Mouse (Mus musculus) lung, embryonic 15.5 days (tissue): ENCODE results near the gene Pard3. TPM values are rescaled to one million over a fixed set of nuclear protein-coding genes. Genes with fewer than 3 reads are reported as not detected.
A peak's percentile ranks its signal among the peaks of the same experiment; 100 is the strongest.

ENCODE experiments used
- ATAC-seq: fragments of 200-750 bp; cut with Nextera tagmentation; 2 replicates; pipeline ENCODE4 v1.8.0; 2017; ENCODE audit warnings: moderate number of reproducible peaks, borderline replicate concordance; ENCODE audit not compliant: low FRiP score, low TSS enrichment; ENCODE audit errors: extremely low read depth
- H3K27ac ChIP-seq: fragments of 300-500 bp; sonication (generic); 2 replicates; pipeline ENCODE4 v1.5.1; 2015; ENCODE audit warnings: moderate library complexity, mild to moderate bottlenecking, inconsistent platforms
- H3K27me3 ChIP-seq: fragments of 300-500 bp; sonication (generic); 2 replicates; pipeline ENCODE4 v1.6.1; 2015; ENCODE audit warnings: inconsistent platforms
- H3K36me3 ChIP-seq: fragments of 300-500 bp; sonication (generic); 2 replicates; pipeline ENCODE4 v1.6.1; 2015; ENCODE audit warnings: inconsistent platforms
- H3K4me1 ChIP-seq: fragments of 300-500 bp; sonication (generic); 2 replicates; pipeline ENCODE4 v1.6.1; 2015; ENCODE audit warnings: inconsistent platforms
- H3K4me2 ChIP-seq: fragments of 300-500 bp; sonication (generic); 2 replicates; pipeline ENCODE4 v1.6.1; 2015; ENCODE audit warnings: inconsistent platforms, mild to moderate bottlenecking, moderate library complexity
- H3K4me3 ChIP-seq: fragments of 300-500 bp; sonication (generic); 2 replicates; pipeline ENCODE4 v1.5.1; 2015; ENCODE audit warnings: mild to moderate bottlenecking, inconsistent platforms
- H3K9ac ChIP-seq: fragments of 300-500 bp; sonication (generic); 2 replicates; pipeline ENCODE4 v1.6.1; 2015; ENCODE audit warnings: inconsistent platforms
- H3K9me3 ChIP-seq: fragments of 300-500 bp; sonication (generic); 2 replicates; pipeline ENCODE4 v1.6.1; 2016; ENCODE audit warnings: inconsistent platforms
- WGBS: fragments of 180-500 bp; shearing (Covaris S2); methylation state at CpG from one replicate; pipeline ENCODE4 v1.1.7; 2015; 5-methylcytosine and 5-hydroxymethylcytosine counted together
- polyA plus RNA-seq: library from polyadenylated mRNA; unstranded; fragments of >200 nt; fragmentation: Nextera tagmentation; extraction: Ambion mirVana; gene quantifications from 2 replicates; pipeline ENCODE4 v1.2.1, GENCODE M21; 2015

Gene Pard3
- polyA plus RNA-seq, 1 experiment from 2014 or later, result 21.9 TPM

- Histone ChIP-seq H3K36me3 (0 out of 2 replicates have a peak, but pooled peaks cover 3% of the 10 kb centered on the region), H3K4me2 (no peak overlapping the region), H3K9me3 (no peaks in the 10 kb centered on the region), H3K4me3 (no peak overlapping the region), H3K27ac (no peak overlapping the region), H3K9ac (no peak overlapping the region), H3K4me1 (no peaks in the 10 kb centered on the region), H3K27me3 (no peaks in the 10 kb centered on the region)
- ATAC-seq, result no peak
- WGBS, result 83% methylated on average over 2 of the region's 2 CpGs
Observed at GRCm38 (mm10) chr8:127462378-127462935, 398.8 kb downstream of the Pard3 start.

DNA sequence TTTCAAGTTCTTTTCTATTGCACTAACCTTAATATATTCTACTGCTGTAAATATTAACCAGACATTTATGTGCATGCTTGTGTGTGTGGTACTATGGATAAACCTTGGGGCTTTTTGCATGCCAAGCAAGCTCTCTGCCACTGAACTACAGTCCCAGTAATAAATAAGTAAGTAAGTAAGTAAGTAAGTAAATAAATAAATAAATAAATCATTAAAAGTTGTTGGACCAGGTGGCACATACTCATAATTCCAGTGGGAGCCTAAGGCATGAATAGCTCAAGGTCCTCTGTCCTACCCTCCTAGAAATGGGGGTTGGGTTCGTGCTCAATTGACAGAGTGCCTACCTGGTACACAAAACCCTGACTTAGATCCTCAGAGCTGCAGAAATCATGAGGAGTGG is 400.6 kb downstream of the Pard3 start:
- Histone ChIP-seq H3K9ac (no peak overlapping the region), H3K4me2 (no peak overlapping the region), H3K27me3 (no peaks in the 10 kb centered on the region), H3K9me3 (no peaks in the 10 kb centered on the region), H3K4me1 (no peaks in the 10 kb centered on the region), H3K4me3 (no peak overlapping the region), H3K36me3 (0 out of 2 replicates have a peak, but pooled peaks cover 3% of the 10 kb centered on the region), H3K27ac (no peak overlapping the region)
- ATAC-seq, result no peak
- WGBS, result 85% methylated on average over 1 of the region's 1 CpGs

GRCm38 (mm10) chr8:127472204-127472603 is 408.5 kb downstream of the Pard3 start:
- H3K4me2 ChIP-seq, result no peak overlapping the region
- no peaks in the 10 kb centered on the region for H3K4me1 ChIP-seq
- H3K4me3 ChIP-seq, result no peak overlapping the region
- H3K9ac ChIP-seq, result no peak overlapping the region
- no peak for ATAC-seq
- 62% methylated on average over 2 of the region's 2 CpGs for WGBS
- H3K27me3 ChIP-seq, result no peaks in the 10 kb centered on the region
- no peak overlapping the region for H3K27ac ChIP-seq
- no peaks in the 10 kb centered on the region for H3K9me3 ChIP-seq
- no peaks in the 10 kb centered on the region for H3K36me3 ChIP-seq

- H3K4me1 ChIP-seq, result no peaks in the 10 kb centered on the region
- ATAC-seq, result no peak
- WGBS, result 69% methylated on average over 2 of the region's 2 CpGs
- no peak overlapping the region for H3K9ac ChIP-seq
- H3K9me3 ChIP-seq, result no peaks in the 10 kb centered on the region
- H3K27ac ChIP-seq, result no peak overlapping the region
- no peak overlapping the region for H3K4me3 ChIP-seq
- no peak overlapping the region for H3K4me2 ChIP-seq
- H3K36me3 ChIP-seq, result no peaks in the 10 kb centered on the region
- no peaks in the 10 kb centered on the region for H3K27me3 ChIP-seq
Observed at GRCm38 (mm10) chr8:127480003-127480402, 416.3 kb downstream of the Pard3 start.

GRCm38 (mm10) chr8:127485618-127486017 is 421.9 kb downstream of the Pard3 start:
- Histone ChIP-seq H3K27ac (no peak overlapping the region), H3K27me3 (no peaks in the 10 kb centered on the region), H3K9me3 (no peaks in the 10 kb centered on the region)

DNA sequence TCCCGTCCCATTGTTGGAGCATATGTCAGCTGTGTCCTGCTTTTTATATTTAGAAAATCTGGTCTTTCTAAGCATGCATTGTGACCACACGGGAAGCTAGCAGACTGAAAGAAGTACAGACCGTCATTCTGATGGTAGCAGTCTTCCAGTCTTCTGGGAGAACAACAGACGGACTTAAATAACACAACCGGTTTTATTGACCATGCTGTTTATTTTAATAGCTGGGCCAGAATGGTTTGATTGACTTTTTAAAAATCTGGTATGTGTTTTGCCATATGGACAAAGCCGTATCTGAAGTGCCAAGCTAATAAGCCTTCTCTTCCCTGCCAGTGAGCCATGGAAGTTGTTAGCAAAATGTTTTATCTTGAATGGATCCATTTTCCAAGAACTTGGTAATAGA is 428.3 kb downstream of the Pard3 start:
- WGBS, result 64% methylated on average over 6 of the region's 6 CpGs
- no peak overlapping the region for H3K9ac ChIP-seq
- no peak for ATAC-seq

More at GRCm38 (mm10) chr8:127485618-127486017, 421.9 kb downstream of the Pard3 start:
- Histone ChIP-seq H3K36me3 (no peaks in the 10 kb centered on the region), H3K4me1 (0 out of 2 replicates have a peak, but pooled peaks cover 3% of the 10 kb centered on the region), H3K9ac (no peak overlapping the region), H3K4me2 (no peak overlapping the region), H3K4me3 (no peak overlapping the region)
- WGBS, result 41% methylated on average over 5 of the region's 5 CpGs
- no peak for ATAC-seq

DNA sequence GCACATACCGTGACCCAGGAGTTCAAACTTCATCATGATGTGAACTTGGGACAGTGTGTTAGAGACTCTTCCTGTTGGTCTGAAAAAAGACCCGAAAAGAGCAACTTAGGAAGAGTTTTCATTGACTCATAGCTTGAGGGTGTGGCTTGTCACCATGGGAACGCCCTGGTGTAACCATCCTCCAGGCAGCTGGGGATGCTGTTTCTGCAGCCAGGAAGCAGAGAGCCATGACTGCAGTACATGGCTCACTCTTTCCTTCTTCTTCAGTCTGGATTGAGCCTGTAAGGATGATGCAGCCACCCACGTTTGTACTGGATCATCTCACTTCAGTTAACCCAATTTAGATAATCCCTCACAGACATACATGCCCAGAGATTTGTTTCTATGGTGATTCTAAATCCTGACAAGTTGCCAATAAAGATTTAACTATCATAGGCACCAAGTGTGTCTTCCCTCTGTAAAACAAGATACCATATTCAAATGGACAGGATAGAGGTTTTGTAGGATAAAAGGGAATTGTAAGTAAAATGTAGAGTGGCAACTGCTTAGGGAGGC is 431.6 kb downstream of the Pard3 start:
- Histone ChIP-seq H3K4me1 (no peaks in the 10 kb centered on the region), H3K36me3 (no peaks in the 10 kb centered on the region), H3K9me3 (no peaks in the 10 kb centered on the region), H3K4me3 (no peak overlapping the region), H3K27ac (no peak overlapping the region), H3K4me2 (no peak overlapping the region), H3K9ac (no peak overlapping the region), H3K27me3 (no peaks in the 10 kb centered on the region)
- WGBS, result 69% methylated on average over 4 of the region's 4 CpGs
- no peak for ATAC-seq

More for the DNA sequence above, 428.3 kb downstream of the Pard3 start:
- no peaks in the 10 kb centered on the region for H3K36me3 ChIP-seq
- no peaks in the 10 kb centered on the region for H3K9me3 ChIP-seq
- H3K4me2 ChIP-seq, result no peak overlapping the region
- H3K27me3 ChIP-seq, result no peaks in the 10 kb centered on the region
- no peak overlapping the region for H3K4me3 ChIP-seq
- no peaks in the 10 kb centered on the region for H3K4me1 ChIP-seq
- no peak overlapping the region for H3K27ac ChIP-seq

DNA sequence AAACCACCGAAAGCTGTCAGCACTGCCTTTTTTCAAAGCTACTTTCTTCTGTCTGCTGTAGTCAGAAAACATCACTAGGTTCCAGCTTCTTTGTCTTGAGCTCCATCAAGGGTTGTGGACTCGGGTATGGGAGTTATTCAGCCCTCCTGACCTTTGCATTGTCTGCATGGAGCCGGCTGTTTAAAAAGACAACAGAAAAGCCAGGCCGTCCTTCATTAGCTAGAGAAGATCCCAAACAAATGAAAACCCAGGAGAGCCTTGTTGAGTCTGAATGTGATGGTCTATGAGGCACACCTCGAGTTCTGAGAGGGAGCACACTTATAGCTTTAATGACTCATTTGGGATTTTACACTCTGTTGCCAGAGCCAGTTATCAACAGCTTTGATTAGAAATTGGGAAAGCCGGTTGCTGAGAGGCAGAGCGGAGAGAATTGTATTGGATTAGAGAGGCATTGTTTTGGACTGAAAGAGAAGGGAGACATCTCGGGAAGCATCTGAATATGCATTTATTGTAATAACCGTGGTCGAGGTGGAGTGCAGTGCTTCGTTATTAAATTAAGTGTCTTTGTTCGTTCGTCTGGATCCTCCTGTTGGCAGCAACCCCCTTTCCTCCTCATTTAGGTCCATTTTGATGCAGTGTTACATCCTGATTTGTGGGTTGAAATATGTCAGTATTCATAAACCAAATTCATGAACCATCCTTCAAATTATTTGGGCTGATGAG is 435.5 kb downstream of the Pard3 start:
- ATAC-seq, result no peak
- Histone ChIP-seq H3K4me1 (no peaks in the 10 kb centered on the region), H3K4me3 (no peak overlapping the region), H3K4me2 (no peak overlapping the region), H3K9me3 (no peaks in the 10 kb centered on the region), H3K27ac (no peak overlapping the region), H3K27me3 (no peaks in the 10 kb centered on the region), H3K36me3 (no peaks in the 10 kb centered on the region), H3K9ac (no peak overlapping the region)
- 66% methylated on average over 13 of the region's 13 CpGs for WGBS

DNA sequence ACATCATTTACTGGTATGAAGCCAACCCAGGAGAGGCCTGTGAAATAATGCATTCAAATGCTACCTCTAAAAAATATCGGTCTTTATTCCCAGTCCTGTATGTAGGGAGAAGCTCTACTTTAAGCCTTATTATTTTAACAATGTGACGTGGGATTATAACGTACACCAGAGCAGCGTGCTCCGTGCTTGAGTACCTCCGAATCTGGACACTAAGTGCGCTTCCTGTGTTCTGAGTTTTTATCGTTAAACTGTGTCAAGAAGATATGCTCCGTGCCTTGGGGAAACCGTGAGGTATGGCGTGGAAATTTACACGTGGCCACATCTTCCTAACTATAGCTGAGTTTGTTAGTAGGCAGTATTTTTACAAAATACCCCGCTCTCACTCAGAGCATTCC is 436.0 kb downstream of the Pard3 start:
- H3K4me1 ChIP-seq, result no peaks in the 10 kb centered on the region
- no peak overlapping the region for H3K9ac ChIP-seq
- H3K27ac ChIP-seq, result no peak overlapping the region
- H3K36me3 ChIP-seq, result no peaks in the 10 kb centered on the region
- H3K27me3 ChIP-seq, result no peaks in the 10 kb centered on the region
- H3K4me3 ChIP-seq, result no peak overlapping the region; the same call in 1 of the 2 replicates
- H3K4me2 ChIP-seq, result peak overlapping the region; percentile 26
- no peaks in the 10 kb centered on the region for H3K9me3 ChIP-seq
- no peak for ATAC-seq
- WGBS, result 68% methylated on average over 13 of the region's 13 CpGs

GRCm38 (mm10) chr8:127500206-127500605 is 436.5 kb downstream of the Pard3 start:
- no peaks in the 10 kb centered on the region for H3K9me3 ChIP-seq
- no peak overlapping the region for H3K9ac ChIP-seq
- H3K27me3 ChIP-seq, result no peaks in the 10 kb centered on the region
- H3K4me2 ChIP-seq, result peak overlapping the region; percentile 26
- 23% methylated on average over 7 of the region's 7 CpGs for WGBS
- ATAC-seq, result no peak
- no peak overlapping the region for H3K27ac ChIP-seq
- no peaks in the 10 kb centered on the region for H3K4me1 ChIP-seq
- peak overlapping the region; percentile 13; the same call in 1 of the 2 replicates for H3K4me3 ChIP-seq
- H3K36me3 ChIP-seq, result no peaks in the 10 kb centered on the region

GRCm38 (mm10) chr8:127501756-127502155 is 438.1 kb downstream of the Pard3 start:
- WGBS, result 94% methylated on average over 1 of the region's 1 CpGs
- no peak for ATAC-seq
- no peaks in the 10 kb centered on the region for H3K36me3 ChIP-seq
- no peak overlapping the region for H3K4me3 ChIP-seq
- no peak overlapping the region for H3K4me2 ChIP-seq
- no peaks in the 10 kb centered on the region for H3K4me1 ChIP-seq
- no peaks in the 10 kb centered on the region for H3K27me3 ChIP-seq
- no peak overlapping the region for H3K9ac ChIP-seq
- no peak overlapping the region for H3K27ac ChIP-seq
- no peaks in the 10 kb centered on the region for H3K9me3 ChIP-seq

- 48% methylated on average over 1 of the region's 1 CpGs for WGBS
- Histone ChIP-seq H3K4me1 (no peaks in the 10 kb centered on the region), H3K9ac (no peak overlapping the region), H3K9me3 (no peaks in the 10 kb centered on the region), H3K27me3 (no peaks in the 10 kb centered on the region), H3K4me3 (no peak overlapping the region), H3K4me2 (no peak overlapping the region), H3K36me3 (no peaks in the 10 kb centered on the region), H3K27ac (no peak overlapping the region)
- no peak for ATAC-seq
Observed at GRCm38 (mm10) chr8:127505286-127505685, 441.6 kb downstream of the Pard3 start.
